Mouse (Mus musculus) intestine, postnatal 0 days (tissue): Measurements from ENCODE around the gene Gatm. TPM values are rescaled to one million over a fixed set of nuclear protein-coding genes. Genes with fewer than 3 reads are reported as not detected.
A peak's percentile ranks its signal among the peaks of the same experiment; 100 is the strongest.

Experiments used
- ATAC-seq: fragments of 200-750 bp; cut with Nextera tagmentation; 2 replicates; pipeline ENCODE4 v1.8.0; 2017; ENCODE audit warnings: mild to moderate bottlenecking, moderate TSS enrichment, moderate library complexity
- H3K27ac ChIP-seq: fragments of 300-500 bp; sonication (generic); 2 replicates; pipeline ENCODE4 v1.5.1; 2014; ENCODE audit warnings: mild to moderate bottlenecking, low read depth, low read length, moderate library complexity
- H3K27me3 ChIP-seq: fragments of 300-500 bp; sonication (generic); replicated peaks from 2 replicates; pipeline ENCODE4 v1.6.1; 2014; ENCODE audit warnings: low read length, mixed read lengths; ENCODE audit not compliant: control insufficient read depth, insufficient read depth
- H3K36me3 ChIP-seq: fragments of 300-500 bp; sonication (generic); 2 replicates; pipeline ENCODE4 v1.6.1; 2014; ENCODE audit warnings: mild to moderate bottlenecking, moderate library complexity; ENCODE audit not compliant: control insufficient read depth, insufficient read depth
- H3K4me1 ChIP-seq: fragments of 300-500 bp; sonication (generic); replicated peaks from 2 replicates; pipeline ENCODE4 v1.6.1; 2014; ENCODE audit warnings: antibody characterized with exemption, low read length, mixed read lengths; ENCODE audit not compliant: control insufficient read depth, insufficient read depth
- H3K4me2 ChIP-seq: fragments of 300-500 bp; sonication (generic); replicated peaks from 2 replicates; pipeline ENCODE4 v1.6.1; 2014; ENCODE audit warnings: low read depth, mild to moderate bottlenecking, moderate library complexity
- H3K4me3 ChIP-seq: fragments of 300-500 bp; sonication (generic); 2 replicates; pipeline ENCODE4 v1.5.1; 2014; ENCODE audit warnings: low read depth, low read length
- H3K9ac ChIP-seq: fragments of 300-500 bp; sonication (generic); 2 replicates; pipeline ENCODE4 v1.6.1; 2014; ENCODE audit warnings: mild to moderate bottlenecking, low read depth, low read length
- H3K9me3 ChIP-seq: fragments of 300-500 bp; sonication (generic); 2 replicates; pipeline ENCODE4 v1.6.1; 2016; ENCODE audit warnings: mixed run types; ENCODE audit not compliant: control insufficient read depth
- CTCF ChIP-seq: sonication (generic); IDR thresholded peaks from 2 replicates; pipeline ENCODE4 v1.5.1; 2016; ENCODE audit warnings: low read depth, mild to moderate bottlenecking, control low read depth, antibody characterized with exemption, moderate library complexity
- WGBS: fragments of 180-500 bp; shearing (Covaris S2); extraction: QIAGEN DNeasy Blood & Tissue Kit; methylation state at CpG from one replicate; pipeline ENCODE4 v1.1.7; 2014; 5-methylcytosine and 5-hydroxymethylcytosine counted together
- microRNA counts: library from miRNA; unstranded; fragments of <30 nt; microRNA quantifications from one replicate; lab custom pipeline; 2016
- microRNA-seq: library from miRNA; unstranded; fragments of <30 nt; microRNA quantifications from one replicate; pipeline ENCODE4, GENCODE M21; 2016
- polyA plus RNA-seq: library from polyadenylated mRNA; unstranded; fragments of >200 nt; fragmentation: Nextera tagmentation; extraction: Ambion mirVana; gene quantifications from 2 replicates; pipeline ENCODE4 v1.2.1, GENCODE M21; 2015

Gene Gatm
- polyA plus RNA-seq, 1 experiment from 2014 or later = 184 TPM

DNA sequence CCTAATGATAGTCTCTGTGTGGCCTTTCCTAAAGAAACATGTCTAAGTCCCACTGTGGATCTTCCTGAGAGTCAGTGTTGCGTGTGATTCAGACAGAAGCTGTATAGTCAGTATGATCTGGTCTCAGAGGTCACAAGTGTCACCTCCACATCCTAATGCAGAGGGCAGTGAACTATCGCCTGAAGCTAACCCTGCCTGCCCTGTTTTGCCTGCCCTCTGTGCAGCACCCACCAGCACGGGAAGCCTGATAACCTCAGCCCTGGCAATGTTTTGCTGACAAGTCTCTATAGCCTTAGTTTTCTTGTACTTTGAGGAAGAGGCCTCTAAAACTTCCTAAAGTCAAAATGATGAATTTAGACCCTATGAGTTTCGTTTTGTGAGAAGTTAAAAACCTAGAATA is 40.7 kb downstream of the Gatm start:
- Histone ChIP-seq H3K4me3 (no peak overlapping the region), H3K9ac (no peak overlapping the region), H3K27me3 (no peaks in the 10 kb centered on the region), H3K9me3 (no peaks in the 10 kb centered on the region), H3K36me3 (no peaks in the 10 kb centered on the region), H3K4me2 (no peak overlapping the region), H3K4me1 (no peaks in the 10 kb centered on the region), H3K27ac (no peak overlapping the region)
- no peak for ATAC-seq
- WGBS = 79% methylated on average over 4 of the region's 4 CpGs
- no peak for TF ChIP-seq CTCF

- Histone ChIP-seq H3K27me3 (no peaks in the 10 kb centered on the region), H3K4me3 (no peak overlapping the region), H3K27ac (no peak overlapping the region), H3K9ac (no peak overlapping the region), H3K36me3 (no peaks in the 10 kb centered on the region), H3K9me3 (no peaks in the 10 kb centered on the region), H3K4me2 (no peak overlapping the region), H3K4me1 (no peaks in the 10 kb centered on the region)
- WGBS = 4% methylated on average over 3 of the region's 3 CpGs
- ATAC-seq = no peak
- peak; percentile 90 for TF ChIP-seq CTCF
Observed at GRCm38 (mm10) chr2:122569439-122569838, 41.7 kb downstream of the Gatm start.

DNA sequence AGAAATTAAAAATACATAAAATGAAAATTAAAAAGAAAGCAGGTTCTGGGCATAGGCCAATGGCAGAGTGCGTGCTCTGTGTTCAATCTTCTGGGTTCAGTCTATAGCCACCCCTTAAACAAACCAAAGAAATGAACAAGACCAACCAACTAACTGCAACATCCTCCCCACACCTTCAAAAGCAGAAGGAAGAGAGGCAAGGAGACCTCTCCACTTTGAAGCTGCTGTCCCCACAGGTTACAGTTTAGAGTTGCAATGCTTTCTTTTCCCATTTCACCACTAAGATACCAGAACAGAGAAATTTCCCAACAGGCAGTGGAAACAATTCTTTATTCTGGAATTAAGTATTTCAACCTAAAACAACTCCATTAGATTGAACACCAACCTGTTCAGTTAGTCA is 48.9 kb downstream of the Gatm start:
- no peak overlapping the region for H3K9ac ChIP-seq
- H3K4me1 ChIP-seq = no peaks in the 10 kb centered on the region
- H3K9me3 ChIP-seq = no peaks in the 10 kb centered on the region
- 97% methylated on average over 1 of the region's 1 CpGs for WGBS
- H3K27me3 ChIP-seq = no peaks in the 10 kb centered on the region
- no peaks in the 10 kb centered on the region for H3K36me3 ChIP-seq
- no peak for TF ChIP-seq CTCF
- no peak overlapping the region for H3K4me2 ChIP-seq
- H3K4me3 ChIP-seq = no peak overlapping the region
- H3K27ac ChIP-seq = no peak overlapping the region
- no peak for ATAC-seq

DNA sequence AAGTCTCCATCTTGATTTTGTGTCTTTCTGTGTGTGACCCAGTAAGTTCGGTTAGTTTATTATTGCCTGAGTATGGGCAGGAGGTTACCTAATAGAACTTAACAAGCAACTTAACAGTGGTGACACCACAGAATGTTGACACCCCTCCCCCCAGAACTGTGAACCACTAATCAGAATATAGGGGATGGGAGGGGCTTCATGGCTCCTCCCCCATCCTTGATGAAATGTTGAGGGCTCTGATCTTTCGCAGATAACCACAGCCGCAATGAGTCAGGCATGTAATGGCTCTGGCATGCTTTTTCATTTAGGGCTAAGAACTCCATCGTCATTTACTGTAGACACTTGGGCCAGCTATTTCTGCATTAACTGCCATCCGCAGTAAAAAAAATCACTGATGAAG is 49.9 kb downstream of the Gatm start:
- ATAC-seq = no peak
- Histone ChIP-seq H3K9ac (no peak overlapping the region), H3K27ac (no peak overlapping the region), H3K9me3 (no peaks in the 10 kb centered on the region), H3K4me2 (no peak overlapping the region), H3K4me3 (no peak overlapping the region), H3K4me1 (no peaks in the 10 kb centered on the region), H3K36me3 (no peaks in the 10 kb centered on the region), H3K27me3 (no peaks in the 10 kb centered on the region)
- WGBS = 93% methylated on average over 5 of the region's 5 CpGs
- no peak for TF ChIP-seq CTCF

- H3K4me2 ChIP-seq = no peak overlapping the region
- H3K4me1 ChIP-seq = no peaks in the 10 kb centered on the region
- H3K4me3 ChIP-seq = no peak overlapping the region
- H3K36me3 ChIP-seq = no peaks in the 10 kb centered on the region
- no peaks in the 10 kb centered on the region for H3K9me3 ChIP-seq
- ATAC-seq = no peak
- TF ChIP-seq CTCF = peak; percentile 81
- H3K27ac ChIP-seq = no peak overlapping the region
- no peaks in the 10 kb centered on the region for H3K27me3 ChIP-seq
- no peak overlapping the region for H3K9ac ChIP-seq
- WGBS = 18% methylated on average over 2 of the region's 2 CpGs
Observed at GRCm38 (mm10) chr2:122558317-122558716, 52.8 kb downstream of the Gatm start.

MicroRNA genes within 50 kb of the gene (microRNA counts, 519-probe panel; counts per million panel counts)
- microRNA mmu-miR-147 (lab: Ali Mortazavi, UCI) = not detected

Small RNA genes lying within 50 kb of the gene (microRNA-seq; reads per million reads assigned to microRNA genes)
- gene Mir147 = 41.6 reads per million, percentile 37 among the genes with 10 or more reads in this experiment

Other genes with a start within 250 kb of the Gatm start
- gene Shf, start 242.1 kb downstream of the Gatm start, polyA plus RNA-seq = 1.8 and 2.0 TPM in 2 replicates
- gene Slc28a2, start 184.8 kb downstream of the Gatm start, polyA plus RNA-seq = 67.7 and 75.5 TPM in 2 replicates
- gene Gm14085, start 126.4 kb downstream of the Gatm start, polyA plus RNA-seq = 0.12 and 0.16 TPM in 2 replicates
- 31.7 and 38.4 TPM in 2 replicates for gene AA467197, start 25.7 kb upstream of the Gatm start, polyA plus RNA-seq
- 13.4 and 13.7 TPM in 2 replicates for gene Slc30a4, start 91.4 kb upstream of the Gatm start, polyA plus RNA-seq
- gene Bloc1s6, start 127.2 kb upstream of the Gatm start, polyA plus RNA-seq = 34.6 and 38.3 TPM in 2 replicates
- 58.3 and 62.2 TPM in 2 replicates for gene Sqor, start 153.9 kb upstream of the Gatm start, polyA plus RNA-seq